Mouse (Mus musculus): ENCODE results near the gene Asrgl1.
"Not testable (repeated sequence)": the region's sequence is repeated elsewhere in the genome, so short reads cannot be mapped to it uniquely, and the experiment has no call there.

Asrgl1 gene

DNA sequence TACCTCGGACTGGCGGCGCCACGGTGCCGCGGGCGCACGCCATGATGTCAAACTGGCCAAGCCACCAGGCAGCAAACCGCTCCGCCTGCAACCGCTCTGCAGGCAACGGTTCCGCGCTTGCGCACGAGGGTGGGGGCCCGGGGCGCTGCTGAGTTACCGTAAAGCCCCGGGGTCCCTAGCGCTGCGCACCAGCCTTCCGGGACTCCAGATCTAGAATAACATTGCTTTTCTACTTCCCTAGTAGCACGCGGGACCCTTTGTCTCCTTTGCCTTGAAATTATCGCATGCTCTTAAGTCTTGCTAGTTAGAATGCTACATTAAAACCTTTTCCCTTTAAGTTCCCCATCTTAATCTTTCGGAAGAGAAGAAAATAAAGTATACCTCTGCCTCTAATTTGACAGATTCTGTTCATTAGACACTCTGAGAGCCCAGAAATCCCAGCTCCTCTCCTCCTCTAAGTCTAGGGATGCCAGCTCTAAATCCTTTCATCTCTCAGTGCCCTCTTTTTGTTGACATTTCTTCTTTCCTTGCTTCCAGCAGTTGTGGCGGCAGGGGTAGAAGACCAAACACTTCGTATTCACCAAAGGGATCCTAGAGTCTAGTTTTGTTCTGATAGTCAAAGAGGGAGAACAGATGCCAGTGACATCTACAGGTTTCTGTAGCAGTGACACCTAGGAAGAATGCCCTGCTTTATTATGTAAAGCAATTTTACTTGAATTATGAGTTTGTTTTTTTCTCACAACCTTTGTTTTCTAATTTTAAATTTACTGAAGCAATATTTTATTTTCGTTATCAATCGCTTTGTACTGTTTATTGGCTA is at the start of gene Asrgl1:
Gene Asrgl1 (minus strand): TSS at position 125 of the 820 bp plus-strand sequence.
- in situ Hi-C loops (cut with MboI): no loop called here

DNA sequence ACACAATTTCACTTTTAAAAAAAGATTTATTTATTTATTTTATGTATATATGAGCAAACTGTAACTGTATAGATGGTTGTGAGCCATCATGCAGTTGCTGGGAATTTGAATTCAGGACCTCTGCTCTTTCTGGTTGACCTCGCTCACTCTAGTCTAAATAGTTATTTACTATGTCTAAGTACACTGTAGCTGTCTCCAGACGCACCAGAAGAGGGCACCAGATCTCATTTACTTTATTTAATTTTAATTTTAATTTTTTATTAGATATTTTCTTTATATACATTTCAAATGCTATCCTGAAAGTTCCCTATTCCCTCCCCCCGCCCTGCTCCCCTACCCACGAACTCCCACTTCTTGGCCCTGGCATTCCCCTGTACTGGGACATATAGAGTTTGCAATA is 10.8 kb upstream of the Asrgl1 start:
- in situ Hi-C loops (cut with MboI): no loop called here

DNA sequence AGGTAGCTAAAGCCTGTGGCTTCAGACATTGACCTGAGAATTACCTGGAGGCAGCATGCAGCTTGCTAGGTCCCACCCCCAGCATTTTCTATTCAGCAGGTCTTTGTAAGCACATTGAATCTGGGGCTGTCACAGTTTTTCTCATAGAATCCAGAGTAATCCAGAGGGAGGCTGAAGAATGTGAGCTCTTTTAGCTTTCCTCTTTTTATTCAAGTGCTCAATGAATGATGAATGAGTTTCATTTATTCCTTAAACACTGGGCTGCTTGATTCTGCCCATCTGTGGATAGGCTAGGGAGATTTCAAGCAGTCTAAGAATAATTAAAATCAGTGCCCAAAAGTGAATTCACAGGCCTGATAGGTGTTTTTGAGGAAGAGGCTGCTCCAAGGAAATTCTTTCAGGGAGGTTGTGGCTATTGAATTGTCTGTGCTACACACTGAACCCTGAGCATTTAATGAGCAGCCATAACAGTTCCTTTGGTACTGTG is 8.2 kb upstream of the Asrgl1 start:
- in situ Hi-C loops (cut with MboI): no loop called here

DNA sequence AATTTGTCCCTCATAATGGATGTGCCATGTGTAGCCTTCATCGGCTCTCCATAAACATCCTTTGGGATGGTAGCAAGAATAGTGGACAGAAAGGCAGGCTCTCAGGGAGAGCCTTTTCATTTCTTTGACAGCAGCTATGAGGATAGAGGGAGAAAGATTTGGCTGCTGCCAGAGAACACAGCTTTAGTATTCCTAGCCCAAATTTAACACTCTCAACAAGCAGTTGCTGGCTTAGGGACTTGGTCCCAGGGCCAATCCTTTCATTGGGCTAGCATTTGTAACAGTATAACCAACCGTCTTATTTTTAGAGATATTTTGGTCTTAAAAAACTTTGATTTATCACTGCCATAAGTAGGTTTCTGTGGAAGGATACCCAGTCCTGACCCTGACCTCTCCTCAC is 7.8 kb upstream of the Asrgl1 start:
- in situ Hi-C loops (cut with MboI): no loop called here

DNA sequence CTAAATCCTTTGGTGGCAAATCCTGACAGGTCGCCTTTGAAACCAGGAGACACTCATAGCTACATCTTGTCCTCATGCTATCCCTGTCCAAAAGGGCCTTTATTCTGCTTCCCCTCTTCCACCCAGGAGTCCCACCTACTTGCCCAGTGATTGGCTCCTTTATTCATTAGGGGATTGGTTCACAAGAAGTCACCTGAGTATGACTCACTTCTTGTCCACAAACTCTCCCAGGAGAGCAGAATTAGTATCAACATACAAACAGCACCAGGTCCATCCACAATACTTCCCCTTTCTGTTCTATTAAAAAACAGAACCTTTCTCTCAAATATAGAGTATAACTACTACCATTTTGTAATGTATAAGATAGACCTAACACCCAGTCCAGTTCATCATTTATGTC is 4.9 kb upstream of the Asrgl1 start:
- in situ Hi-C loops (cut with MboI): not testable (repeated sequence)

DNA sequence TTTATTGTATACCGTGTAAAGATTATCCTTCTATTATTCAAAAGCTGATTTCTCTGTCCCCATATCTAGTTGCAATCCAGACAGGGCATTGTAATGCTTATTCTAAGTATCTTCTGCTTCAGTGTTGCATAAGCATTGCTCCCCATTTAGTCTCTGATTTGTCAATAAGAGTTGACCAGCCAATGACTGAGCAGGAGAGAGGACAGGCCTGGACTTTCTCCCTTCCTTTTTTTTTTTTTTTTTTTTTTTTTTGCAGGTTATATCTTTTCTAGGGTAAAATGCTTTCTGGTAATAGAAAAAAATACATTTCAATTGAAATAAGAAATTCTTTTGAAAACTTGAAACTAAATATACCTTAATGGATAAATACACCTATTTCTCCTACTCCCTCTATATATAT is 1.7 kb upstream of the Asrgl1 start:
- in situ Hi-C loops (cut with MboI): no loop called here

DNA sequence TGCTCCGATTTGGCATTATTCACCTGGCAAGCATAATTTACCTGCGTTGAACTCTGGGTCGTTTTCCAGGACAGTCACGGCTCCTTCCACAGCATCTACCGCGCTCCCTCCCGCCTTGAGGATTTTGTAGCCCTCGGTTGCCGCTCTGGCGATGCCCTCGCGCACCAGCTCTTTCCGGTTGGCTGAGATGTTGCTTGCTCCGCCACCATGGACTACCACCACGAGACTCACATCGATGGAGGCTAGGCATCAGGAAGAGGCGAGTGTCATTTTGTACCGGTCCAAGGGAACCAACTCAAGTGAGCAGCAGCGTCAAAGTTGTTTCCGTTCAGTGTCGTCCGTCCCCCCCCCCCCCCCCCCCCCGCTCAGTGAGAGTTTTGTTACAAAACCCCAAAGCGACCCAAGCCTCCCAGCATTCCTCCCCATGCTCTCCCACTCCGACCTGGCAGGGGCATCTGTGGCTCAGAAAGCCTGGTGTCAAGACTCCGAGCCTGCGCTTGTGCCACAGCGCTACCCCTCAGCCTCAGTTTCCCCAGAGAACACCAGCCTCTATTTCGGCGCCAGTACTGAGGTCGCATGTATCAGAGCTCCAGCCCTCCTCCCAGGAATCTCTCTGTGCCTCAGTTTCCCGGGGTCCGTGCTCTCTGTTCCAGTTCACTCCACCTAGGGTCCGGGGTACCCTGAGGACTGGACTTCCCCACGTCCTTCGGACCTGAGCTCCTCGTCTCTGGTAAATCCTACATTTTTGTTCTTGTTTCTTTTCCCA is 507 bp downstream of the Asrgl1 start:
- in situ Hi-C loops (cut with MboI): no loop called here

DNA sequence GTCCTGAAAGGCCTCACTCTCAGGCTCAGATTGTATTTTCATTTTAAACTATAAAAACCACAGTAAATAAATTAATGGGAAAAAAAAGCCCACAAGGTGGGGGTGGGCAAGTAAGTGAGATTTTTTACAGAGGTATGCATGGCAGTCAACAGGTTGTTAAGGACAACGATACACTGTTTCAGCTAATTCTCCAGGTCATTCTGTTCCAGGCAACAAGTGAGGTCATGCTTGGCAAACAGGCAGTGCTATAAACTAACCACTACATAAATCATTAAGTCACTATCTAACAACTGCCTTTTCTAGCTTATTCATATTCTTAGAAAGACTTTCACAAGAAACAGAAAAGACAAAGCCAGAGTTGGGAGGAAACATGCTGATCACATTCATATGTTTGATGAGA is 5.4 kb downstream of the Asrgl1 start:
- in situ Hi-C loops (cut with MboI): no loop called here

DNA sequence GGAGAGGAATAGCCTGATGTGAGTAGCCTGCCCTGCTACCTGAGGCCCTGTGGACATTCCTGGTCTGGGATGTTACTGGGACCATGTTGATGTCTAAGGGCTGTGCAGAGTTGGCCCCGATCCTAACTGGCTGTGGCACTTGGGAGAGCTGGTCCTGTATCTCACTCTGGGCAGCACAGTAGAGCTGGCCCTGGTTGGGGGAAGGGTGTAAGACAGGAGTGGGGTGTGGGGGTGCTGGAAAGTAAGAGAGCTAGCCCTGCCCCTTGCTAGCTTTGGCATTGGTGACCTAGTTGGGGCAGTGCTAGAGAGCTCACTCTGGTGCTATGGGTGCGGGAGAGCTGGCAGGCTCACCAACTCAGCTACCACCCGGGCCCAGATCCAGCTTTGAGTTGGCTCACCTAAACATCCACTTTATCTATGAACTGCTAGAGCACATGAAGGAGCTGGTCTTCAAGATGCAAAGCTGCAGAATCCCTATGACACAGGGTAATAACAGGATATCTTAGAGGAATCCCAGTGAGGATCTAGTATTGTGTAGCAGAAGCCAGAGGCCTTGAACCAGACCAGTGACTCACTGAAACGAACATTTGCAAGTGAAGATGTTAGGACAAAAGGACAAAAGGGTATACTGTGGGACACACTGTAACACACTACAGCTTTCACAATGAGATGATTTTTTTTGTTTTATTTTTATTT is 6.8 kb downstream of the Asrgl1 start:
- in situ Hi-C loops (cut with MboI): no loop called here

DNA sequence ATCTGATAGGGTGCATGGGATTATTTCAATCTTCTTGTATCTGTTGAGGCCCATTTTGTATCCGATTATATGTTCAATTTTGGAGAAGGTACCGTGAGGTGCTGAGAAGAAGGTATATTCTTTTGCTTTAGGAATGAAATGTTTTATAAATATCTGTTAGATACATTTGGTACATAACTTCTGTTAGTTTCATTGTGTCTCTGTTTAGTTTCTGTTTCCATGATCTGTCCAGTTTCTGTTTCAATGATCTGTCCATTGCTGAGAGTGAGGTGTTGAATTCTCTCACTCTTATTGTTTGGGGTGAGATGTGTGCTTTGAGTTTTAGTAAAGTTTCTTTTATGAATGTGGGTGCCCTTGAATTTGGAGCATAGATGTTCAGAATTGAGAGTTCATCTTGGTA is 11.4 kb downstream of the Asrgl1 start:
- in situ Hi-C loops (cut with MboI): not testable (repeated sequence)

DNA sequence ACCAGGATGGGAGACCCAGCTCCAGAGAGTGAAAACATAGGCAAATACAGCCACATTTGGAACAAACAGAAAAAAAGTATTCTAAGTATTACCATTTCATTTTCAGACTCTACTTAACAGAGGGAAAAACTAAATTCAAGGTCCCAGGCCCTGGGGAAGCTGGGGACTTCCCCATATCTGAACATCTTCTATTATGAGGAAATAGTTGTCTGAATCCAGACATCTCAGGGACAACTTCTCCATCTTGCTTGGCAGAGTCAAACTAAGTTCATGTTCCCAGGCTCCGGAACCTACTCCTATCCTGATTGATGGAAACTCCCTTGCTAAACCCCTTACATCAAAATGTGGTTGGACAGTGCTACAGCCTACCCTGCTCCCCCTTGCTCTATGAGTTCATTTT is 13.0 kb downstream of the Asrgl1 start:
- in situ Hi-C loops (cut with MboI): no loop called here

DNA sequence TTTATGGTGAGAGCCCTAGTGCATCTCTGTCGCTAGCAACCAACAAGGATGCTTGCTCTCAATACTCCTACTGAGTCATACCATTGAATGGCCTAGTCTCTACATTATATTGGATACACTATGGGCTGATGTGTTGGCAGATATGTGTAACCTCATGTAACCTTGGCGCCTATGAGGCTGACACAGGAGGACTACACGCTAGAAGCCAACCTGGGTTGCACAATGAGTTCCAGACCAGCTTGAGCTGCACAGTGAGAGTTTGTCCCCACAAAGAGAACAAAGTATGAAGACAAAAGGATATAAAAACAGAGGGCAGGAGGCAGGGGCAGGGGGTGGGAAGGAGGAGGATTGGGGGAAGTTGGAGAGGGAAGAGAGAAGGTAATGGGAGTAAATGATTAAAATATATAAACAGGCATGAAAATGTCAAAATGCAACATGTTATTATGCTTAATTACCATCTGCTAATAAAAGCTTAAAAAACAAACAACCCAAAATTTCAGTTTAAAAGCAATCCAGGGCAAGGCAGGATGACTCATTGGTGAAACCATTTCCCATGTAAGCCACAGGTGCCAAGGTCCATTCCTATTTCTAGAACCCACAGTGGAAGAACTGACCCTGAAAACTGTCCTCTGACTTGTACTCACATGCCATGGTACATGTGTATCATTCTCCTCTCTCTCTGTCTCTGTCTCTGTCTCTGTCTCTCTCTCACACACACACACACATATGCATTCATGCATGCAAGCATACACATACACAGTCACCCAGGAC is 15.6 kb downstream of the Asrgl1 start:
- in situ Hi-C loops (cut with MboI): no loop called here

DNA sequence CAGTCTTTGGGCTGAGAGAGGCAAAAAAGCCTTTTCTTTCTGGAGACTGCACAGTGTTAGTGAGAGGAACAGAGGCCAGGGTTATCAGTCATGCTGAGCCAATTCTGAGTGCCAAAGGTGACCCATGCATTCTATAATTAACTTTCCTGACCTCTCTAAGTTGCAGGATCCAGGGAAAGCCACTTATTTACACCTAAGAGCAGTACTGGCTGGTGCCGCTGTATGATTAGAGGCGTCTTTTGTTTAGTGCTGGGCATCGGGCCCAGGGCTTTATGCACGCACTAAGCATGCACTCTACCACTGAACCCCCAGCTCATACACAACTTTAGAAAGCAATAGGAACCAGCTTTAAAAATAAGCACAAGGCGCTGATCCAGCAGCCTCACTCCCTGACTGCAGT is 18.2 kb downstream of the Asrgl1 start:
- in situ Hi-C loops (cut with MboI): no loop called here

DNA sequence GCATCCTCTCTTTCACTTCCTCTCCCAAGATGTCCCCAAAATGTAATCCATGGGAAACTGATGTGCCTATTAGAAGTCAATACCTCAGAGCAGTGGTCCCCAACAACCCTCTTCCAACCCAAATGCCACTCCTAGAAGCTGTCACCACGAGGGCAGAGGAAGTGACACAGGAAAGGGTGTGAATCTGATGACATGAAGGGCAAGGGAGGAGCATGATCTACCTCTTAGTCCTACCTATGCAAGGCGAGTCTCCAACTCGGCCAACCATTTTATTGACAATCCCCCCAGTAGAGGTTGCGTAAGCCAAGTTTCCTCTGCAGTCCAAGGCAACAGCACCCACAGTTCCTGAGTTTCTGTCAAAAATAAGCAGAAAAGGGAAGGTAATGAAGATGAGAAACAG is 19.2 kb downstream of the Asrgl1 start:
- in situ Hi-C loops (cut with MboI): no loop called here

DNA sequence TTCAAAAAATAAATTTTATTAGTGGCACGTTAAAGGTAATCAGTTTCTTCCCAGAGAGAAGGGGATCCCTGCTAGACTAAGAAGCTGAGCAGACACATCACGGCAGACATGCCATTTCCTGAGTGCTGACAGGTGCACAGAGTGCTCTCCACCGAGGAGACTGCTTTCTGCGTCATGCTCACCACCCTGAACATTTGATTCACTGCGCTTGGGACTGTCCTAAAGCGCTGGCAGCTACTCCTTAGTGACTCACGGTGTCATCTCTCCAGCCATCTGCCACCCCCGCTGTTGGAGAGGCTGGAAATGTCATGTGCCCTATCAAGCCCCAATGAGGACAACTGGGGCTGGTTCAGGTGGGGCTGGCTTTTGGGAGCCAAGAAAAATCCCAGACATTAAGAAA is 23.4 kb downstream of the Asrgl1 start:
- in situ Hi-C loops (cut with MboI): loop anchor here (5.0 kb wide), 1 partner anchor 260 kb away; the partner anchor contains the start of gene Lrrn4cl

DNA sequence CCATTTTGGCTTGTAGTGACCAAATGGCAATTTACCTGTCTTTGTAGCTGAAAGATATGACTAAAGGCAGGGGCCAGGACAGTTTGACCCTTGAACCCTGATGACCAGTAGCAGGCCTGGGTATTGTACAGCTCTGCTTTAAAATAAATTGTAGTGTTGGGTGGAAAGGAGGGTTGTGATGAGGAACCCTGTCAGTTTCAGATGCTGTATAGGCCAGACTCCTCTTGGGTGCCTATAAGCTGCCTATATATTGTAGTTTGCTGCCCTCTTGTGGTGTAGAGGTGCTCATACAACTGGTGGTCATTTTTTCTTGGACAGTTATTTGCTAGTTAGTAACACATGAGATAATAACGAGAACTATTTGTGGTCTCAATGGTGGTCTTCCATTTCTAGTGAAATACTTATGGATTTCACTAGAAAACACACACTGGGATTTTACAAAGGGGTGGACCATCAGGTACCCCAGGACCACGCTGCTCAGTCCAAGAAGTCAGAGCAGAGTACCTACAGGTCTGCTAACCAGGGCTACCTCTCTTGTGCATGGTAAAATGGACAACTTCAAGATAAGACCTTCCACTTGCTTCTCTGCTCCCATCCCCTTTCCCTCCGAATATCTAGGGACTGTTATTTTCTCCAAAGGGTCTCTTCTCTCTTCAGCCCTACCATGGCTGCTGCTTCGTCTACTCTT is 25.1 kb downstream of the Asrgl1 start:
- in situ Hi-C loops (cut with MboI): loop anchor here (5.0 kb wide), 1 partner anchor 258 kb away; the partner anchor contains the start of gene Lrrn4cl

DNA sequence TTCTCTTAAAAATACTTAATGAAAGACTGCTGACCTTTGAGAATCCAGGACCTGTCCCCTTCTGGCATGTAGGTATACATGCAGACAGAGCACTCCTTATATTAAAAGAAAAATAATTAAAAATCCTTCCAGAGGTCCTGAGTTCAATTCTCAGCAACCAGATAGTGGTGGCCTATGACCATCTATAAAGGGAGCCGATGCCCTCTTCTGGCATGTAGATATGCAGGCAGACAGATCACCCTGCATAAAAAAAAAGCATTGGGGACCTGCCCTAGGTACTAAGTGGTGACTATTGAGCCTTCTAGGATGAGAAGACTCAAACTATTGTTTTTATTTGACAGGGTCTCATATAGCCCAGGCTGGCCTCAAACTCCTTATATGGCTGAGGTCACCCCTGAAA is 26.9 kb downstream of the Asrgl1 start:
- in situ Hi-C loops (cut with MboI): no loop called here

DNA sequence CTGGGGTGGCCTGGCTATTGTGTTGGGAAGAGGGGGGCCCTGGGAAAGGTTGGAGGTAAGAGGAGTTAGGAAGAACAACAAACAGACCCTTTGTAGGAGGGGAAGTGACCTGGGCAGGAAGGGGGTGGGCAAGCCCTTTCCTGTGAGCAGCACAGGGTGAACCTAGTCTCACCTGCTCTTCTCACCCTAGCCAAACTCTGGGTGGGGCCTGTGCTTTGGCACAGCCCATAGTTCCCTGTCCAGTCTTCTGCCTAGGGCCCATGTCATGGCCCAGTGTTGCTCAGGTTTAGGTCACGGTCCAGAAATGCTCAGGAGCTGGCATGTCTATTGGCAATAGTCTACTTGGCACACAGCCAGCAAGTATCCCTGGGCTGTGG is 28.1 kb downstream of the Asrgl1 start:
- in situ Hi-C loops (cut with MboI): no loop called here

DNA sequence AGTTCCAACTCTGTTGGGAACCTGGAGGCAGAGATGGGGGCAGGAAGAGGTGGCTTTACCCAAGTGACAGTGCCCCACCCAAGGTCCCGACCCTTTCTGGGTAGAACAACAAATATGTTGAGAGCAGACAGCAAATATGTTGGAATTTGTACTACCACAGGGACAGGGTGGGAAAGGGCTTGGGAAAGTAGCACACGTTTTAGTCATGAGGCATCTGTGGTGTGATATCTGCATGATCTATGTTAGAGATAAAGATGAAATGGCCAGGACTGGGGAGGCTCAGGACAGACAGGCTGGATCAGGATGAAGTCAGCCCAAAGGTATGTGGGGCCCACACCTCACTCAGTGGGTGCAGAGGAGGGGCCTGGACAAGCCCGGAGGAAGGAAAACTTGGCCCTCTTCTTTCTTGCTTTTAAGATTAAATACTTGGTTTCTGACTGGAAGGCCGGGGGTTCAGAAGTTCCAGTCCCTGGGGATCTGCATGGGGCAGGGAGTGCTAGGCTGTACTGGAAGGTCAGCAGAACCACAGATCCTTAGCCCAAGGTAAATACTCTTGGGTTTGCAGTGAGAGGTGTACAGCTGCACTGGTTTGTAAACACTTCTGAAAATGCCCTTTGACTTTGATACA is 28.6 kb downstream of the Asrgl1 start:
- in situ Hi-C loops (cut with MboI): no loop called here

DNA sequence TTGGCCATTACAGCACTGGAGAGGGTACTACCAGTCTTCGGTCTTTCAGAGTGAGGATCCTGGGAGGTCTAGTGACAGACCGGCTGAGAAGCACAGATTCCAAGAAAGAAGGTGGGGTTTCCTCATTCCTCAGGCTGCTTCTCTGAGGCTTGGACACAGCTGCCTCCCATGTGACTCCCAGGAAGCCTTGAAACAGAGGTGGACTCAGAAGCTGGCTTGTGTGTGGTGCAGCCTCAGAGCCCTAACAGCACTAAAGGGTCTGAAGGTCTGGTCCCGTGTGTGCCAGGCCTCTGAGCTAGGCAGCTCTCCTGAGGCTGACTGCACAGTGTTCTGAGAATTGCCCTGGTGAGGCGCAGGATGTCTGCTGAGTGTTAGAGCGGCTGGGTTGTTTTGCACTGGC is 29.3 kb downstream of the Asrgl1 start:
- in situ Hi-C loops (cut with MboI): no loop called here
